Mouse (Mus musculus): ENCODE results near the gene Mafk. TPM values are rescaled to one million over a fixed set of nuclear protein-coding genes. Genes with fewer than 3 reads are reported as not detected.
"Not testable (repeated sequence)": the region's sequence is repeated elsewhere in the genome, so short reads cannot be mapped to it uniquely, and the experiment has no call there.

The Mafk gene
- 10 to 100 TPM in 1 of 2 experiments, 1 to 10 TPM in 1; 9.4 to 10.4 TPM for total RNA-seq (2021)
- long read RNA-seq, experiment 1, partial matches to known transcripts: 0 of 5 reads
- long read RNA-seq, experiment 1, other reads (novel, unspliced or antisense): 3 of 5 reads
- long read RNA-seq, experiment 2, transcript Mafk-201 (3 exons, 2,849 nt): major isoform, 5 of 15 reads
- long read RNA-seq, experiment 2, partial matches to known transcripts: 0 of 15 reads
- long read RNA-seq, experiment 2, other reads (novel, unspliced or antisense): 9 of 15 reads

- DNase-seq (ENCODE audit: low spot score in 2 of 2): peak; percentile 92 to 95
Observed at GRCm38 (mm10) chr5:139791227-139792158, at the start of gene Mafk. TSS of gene Mafk (plus strand) at chr5:139791513.

GRCm38 (mm10) chr5:139742640-139743039 is 48.7 kb upstream of the Mafk start:
- not testable (repeated sequence) for DNase-seq (ENCODE audit: low spot score in 2 of 2)

- DNase-seq (ENCODE audit: low spot score in 2 of 2): peak in 1 of 2 experiments; percentile 54
Observed at GRCm38 (mm10) chr5:139745771-139746170, 45.5 kb upstream of the Mafk start.

- DNase-seq (ENCODE audit: low spot score in 2 of 2): no peak
Observed at GRCm38 (mm10) chr5:139749413-139750125, 41.7 kb upstream of the Mafk start.

GRCm38 (mm10) chr5:139750535-139750934 is 40.8 kb upstream of the Mafk start:
- DNase-seq (ENCODE audit: low spot score in 2 of 2): peak; percentile 55 to 69

GRCm38 (mm10) chr5:139754753-139755152 is 36.6 kb upstream of the Mafk start:
- peak; percentile 52 to 62 for DNase-seq (ENCODE audit: low spot score in 2 of 2)

- DNase-seq (ENCODE audit: low spot score in 2 of 2): no peak
Observed at GRCm38 (mm10) chr5:139756135-139756534, 35.2 kb upstream of the Mafk start.

- DNase-seq (ENCODE audit: low spot score in 2 of 2): no peak
Observed at GRCm38 (mm10) chr5:139756586-139756985, 34.7 kb upstream of the Mafk start.

- DNase-seq (ENCODE audit: low spot score in 2 of 2): no peak
Observed at GRCm38 (mm10) chr5:139758096-139758495, 33.2 kb upstream of the Mafk start.

GRCm38 (mm10) chr5:139764296-139764695 is 27.0 kb upstream of the Mafk start:
- DNase-seq (ENCODE audit: low spot score in 2 of 2): no peak

- no peak for DNase-seq (ENCODE audit: low spot score in 2 of 2)
Observed at GRCm38 (mm10) chr5:139768216-139768615, 23.1 kb upstream of the Mafk start.

- DNase-seq (ENCODE audit: low spot score in 2 of 2): peak; percentile 93 to 97
Observed at GRCm38 (mm10) chr5:139775216-139775926, 15.9 kb upstream of the Mafk start, which contains the start of gene Ints1. TSS of gene Ints1 (minus strand) at chr5:139775674.

- DNase-seq (ENCODE audit: low spot score in 2 of 2): no peak
Observed at GRCm38 (mm10) chr5:139776966-139777365, 14.3 kb upstream of the Mafk start.

- no peak for DNase-seq (ENCODE audit: low spot score in 2 of 2)
Observed at GRCm38 (mm10) chr5:139781406-139781805, 9.9 kb upstream of the Mafk start.

- no peak for DNase-seq (ENCODE audit: low spot score in 2 of 2)
Observed at GRCm38 (mm10) chr5:139789466-139789865, 1.8 kb upstream of the Mafk start.

GRCm38 (mm10) chr5:139792159-139792775 is 954 bp downstream of the Mafk start:
- DNase-seq (ENCODE audit: low spot score in 2 of 2): no peak

GRCm38 (mm10) chr5:139792966-139793337 is 1.6 kb downstream of the Mafk start:
- no peak for DNase-seq (ENCODE audit: low spot score in 2 of 2)

- no peak for DNase-seq (ENCODE audit: low spot score in 2 of 2)
Observed at GRCm38 (mm10) chr5:139793338-139794089, 2.2 kb downstream of the Mafk start.

GRCm38 (mm10) chr5:139794137-139794536 is 2.8 kb downstream of the Mafk start:
- DNase-seq (ENCODE audit: low spot score in 2 of 2): no peak

- no peak for DNase-seq (ENCODE audit: low spot score in 2 of 2)
Observed at GRCm38 (mm10) chr5:139794938-139795337, 3.6 kb downstream of the Mafk start.
